Mouse (Mus musculus) common myeloid progenitor, adult 5-6 weeks (primary cell): ENCODE results near the gene Usp48. TPM values are rescaled to one million over a fixed set of nuclear protein-coding genes. Genes with fewer than 3 reads are reported as not detected.
A peak's percentile ranks its signal among the peaks of the same experiment; 100 is the strongest.

Experiments
- ATAC-seq: replicated peaks from 2 replicates; pipeline ENCODE4 v1.8.0; 2016; ENCODE audit warnings: low read depth, mild to moderate bottlenecking, moderate TSS enrichment, inconsistent platforms; ENCODE audit not compliant: poor library complexity, severe bottlenecking
- total RNA-seq: library from RNA; stranded (forward); fragments of 200-1000, 187-1606 nt; gene quantifications from 2 replicates; pipeline ENCODE4 v1.2.3, GENCODE M21; 2017

Gene Usp48
- total RNA-seq, 1 experiment from 2014 or later = 164 TPM

DNA sequence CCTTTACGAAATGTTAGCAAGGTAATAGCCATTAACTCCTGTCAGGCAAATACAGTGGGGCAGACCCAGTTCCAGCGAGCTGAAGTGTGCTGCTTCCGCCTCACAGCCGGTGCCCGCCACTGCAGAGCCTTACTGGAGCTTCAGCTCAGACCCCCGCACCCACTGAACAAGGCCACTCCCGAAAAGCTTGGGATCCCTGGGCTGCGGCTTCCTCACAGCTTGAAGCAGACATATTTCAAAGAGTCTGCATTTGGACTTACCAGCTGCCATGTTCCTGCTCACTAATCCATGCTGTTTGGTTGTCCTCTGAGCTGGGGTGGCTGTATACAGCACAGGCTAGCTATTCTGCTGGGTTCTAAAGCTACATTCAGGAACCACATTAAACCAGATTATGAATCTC, 64.1 kb downstream of the Usp48 start:
- no peak for ATAC-seq

DNA sequence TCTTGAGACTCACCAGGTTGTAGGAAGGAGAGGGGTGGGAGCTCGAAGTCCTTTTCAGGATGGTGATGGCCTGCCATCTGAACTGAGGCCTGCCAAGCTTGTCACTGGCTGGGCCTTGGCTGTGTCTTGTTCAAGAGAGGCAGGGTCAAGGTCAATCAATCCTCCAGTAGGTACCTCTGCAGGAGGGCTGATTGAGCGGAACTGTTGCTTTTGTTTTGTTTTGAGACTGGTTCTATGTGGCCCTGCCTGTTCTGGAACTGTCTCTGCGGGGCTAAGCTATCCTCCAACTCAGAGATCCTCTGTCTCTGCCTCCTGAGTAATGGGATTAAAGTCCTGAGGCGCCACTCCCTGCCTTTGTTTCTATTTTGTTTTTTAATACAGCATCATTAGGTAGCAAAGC, 66.0 kb downstream of the Usp48 start:
- no peak for ATAC-seq

DNA sequence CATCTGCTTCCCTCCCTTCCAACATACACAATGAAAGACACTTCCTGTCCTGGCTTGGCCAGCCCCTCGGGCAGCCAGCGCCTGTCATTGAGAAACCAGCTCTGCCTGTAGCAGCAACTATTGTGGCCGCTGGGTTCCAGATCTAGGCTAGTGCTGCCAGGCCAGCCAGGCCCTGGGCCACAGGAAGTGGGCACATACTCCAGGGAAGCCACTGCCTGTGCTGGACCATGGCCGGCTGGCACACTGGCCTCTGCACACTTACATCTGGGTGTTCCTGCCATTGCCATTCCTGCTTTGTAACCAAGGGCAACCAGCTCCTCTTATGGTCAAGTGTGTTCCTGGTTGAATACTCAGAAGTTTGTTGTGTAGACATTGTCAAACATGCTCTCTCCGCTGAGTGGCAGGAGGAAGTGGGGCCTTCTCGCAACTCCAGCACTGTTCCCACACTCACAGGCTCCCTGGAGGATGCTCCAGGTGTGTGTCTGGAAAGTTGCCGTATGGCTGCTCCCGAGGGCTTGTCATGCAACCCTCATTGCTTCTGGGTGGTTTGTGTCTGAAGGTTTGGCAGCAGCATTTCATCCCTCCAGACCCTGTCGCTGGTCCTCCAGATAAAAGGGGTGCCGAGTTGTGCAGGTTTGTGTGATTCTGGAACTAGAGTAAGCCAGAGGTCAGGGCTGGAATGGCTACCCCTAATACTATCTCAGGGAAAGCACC, 67.0 kb downstream of the Usp48 start:
- ATAC-seq = peak; percentile 12; the same call in 1 of the 2 replicates

DNA sequence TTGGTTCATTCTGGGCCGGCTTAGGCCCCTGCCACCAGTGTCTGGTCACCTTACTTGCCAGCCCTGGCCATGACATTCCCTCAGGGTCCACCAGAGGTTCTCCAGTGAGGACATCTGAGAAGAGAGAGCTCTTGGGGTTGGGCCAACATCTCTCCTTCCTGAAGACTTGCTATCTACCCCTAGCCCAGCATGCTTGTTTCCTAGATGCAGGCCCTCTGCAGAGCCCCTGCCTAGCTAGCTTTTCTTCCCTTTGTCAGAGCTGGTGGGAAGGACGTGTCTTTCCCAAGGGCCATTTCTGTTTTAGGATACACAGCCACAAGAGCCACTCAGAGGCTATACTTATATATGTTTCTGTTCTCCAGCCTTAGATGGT, 67.5 kb downstream of the Usp48 start:
- ATAC-seq = no peak

DNA sequence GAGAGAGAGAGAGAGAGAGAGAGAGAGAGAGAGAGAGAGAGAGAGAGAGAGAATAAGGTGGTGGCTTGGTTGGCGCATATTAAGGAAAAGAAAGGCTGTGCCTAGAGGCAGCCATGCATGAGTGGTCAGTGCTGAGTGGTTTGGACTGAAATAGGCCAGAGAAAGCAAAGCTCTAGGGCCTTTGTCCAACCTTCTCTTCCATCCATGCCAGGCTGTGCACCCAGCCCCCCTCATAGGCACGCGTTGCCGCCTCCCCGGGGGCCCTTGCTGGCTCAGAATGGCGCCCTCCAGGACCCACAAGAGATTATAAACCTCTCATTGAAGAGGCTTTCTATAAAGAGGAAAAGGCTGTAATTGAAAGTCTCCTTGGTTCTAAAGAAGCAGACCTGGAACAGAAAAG, 68.0 kb downstream of the Usp48 start:
- ATAC-seq = no peak

DNA sequence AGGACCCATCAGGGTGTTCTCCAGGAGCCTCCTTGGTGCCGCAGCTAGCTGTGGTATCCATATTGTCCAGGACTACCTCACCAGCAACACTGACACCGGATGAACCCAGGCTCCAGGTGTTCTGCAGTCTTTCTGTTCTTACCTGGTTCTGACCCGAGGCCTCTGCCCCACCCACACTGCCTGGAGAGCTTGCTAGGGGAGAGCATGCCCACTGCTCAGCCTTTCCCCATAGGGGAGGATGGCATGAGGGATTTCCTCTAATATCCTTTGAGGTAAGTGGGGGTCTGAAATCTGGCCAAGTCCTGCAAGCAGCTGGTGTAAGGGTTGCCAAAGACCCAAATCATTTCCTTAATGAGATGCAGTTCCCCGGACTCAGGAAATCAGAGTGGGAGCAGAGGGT, 69.9 kb downstream of the Usp48 start:
- no peak for ATAC-seq

DNA sequence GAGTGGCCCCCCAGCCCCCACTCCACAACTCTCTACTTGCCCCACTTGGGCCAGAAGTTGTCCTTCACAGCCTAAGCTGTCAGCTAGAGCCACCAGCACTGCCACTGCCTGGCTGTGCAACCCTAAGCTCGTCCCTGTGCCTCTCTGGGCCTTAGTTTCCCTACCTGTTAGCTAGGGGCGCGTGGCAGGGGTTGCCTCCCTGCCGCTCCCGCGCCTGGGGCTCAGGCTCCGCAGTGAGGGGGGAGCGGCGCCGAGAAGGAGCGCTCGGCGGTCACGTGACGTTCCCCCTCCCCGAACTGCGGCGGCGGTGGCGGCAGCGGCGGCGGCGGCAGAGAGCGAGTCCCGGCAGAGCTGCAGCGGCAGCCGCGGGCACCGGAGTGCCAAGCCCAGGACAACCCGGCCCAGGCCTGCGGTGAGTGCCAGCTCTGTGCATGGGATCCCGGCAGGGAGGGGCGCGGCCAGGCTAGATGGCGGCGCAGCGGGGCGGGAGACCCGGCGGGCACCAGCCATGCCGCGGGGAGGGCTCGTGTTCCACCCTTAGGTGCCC, 71.0 kb downstream of the Usp48 start, which contains the start of gene Rap1gap:
TSS of gene Rap1gap (plus strand) at position 294 of the 547 bp plus-strand sequence.
- no peak; the same call in 1 of the 2 replicates for ATAC-seq

DNA sequence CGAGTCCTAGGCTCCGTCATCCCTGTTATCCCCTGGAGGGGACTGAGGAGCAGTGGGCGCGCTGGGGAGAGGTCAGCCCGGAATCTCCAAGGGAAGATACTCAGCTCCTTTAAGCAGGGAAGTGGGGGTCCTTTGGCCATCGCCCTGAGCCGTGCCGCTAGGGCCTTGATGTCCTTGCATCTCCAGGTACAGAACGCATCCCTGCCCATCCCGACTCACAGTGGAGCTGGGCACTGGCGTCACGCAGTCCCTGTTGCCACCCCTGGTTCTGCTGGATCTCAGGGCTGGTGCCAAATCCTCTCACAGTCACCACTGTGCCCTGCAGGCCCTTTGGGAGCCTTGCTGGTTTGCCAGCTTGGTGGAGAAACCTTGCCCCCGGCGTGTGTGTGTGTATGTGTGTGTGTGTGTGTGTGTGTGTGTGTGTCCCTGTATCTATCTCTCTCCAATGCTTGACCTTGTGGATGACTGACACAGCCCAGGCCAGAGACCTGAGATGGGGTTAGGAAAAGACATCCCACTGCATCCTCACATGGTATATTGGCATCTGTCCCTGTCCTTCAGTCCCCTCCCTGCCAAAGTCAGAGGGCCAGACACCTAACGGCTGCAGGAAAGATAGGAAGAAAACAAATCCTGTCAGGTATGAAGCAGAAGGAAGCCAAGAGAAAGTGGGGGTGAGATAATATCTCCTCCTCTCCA, 71.6 kb downstream of the Usp48 start:
- ATAC-seq = no peak

DNA sequence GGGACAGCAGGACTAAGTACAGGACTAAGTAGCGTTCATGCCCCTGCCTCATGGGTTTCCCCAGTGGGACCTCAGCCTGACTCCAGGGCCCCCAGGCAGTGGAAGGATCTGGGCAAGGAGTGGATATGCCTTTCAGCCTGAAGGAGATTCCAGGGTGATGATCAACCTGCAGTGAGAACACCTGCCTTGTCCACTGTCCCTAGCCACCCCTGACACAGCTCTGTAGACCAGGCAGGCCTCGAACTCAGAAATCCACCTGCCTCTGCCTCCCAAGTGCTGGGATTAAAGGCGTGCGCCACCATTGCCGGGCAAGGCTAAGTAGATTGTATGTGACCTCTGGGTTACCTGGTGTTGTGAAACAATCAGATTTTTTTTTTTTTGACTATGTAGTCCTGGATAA, 72.2 kb downstream of the Usp48 start:
- no peak for ATAC-seq

DNA sequence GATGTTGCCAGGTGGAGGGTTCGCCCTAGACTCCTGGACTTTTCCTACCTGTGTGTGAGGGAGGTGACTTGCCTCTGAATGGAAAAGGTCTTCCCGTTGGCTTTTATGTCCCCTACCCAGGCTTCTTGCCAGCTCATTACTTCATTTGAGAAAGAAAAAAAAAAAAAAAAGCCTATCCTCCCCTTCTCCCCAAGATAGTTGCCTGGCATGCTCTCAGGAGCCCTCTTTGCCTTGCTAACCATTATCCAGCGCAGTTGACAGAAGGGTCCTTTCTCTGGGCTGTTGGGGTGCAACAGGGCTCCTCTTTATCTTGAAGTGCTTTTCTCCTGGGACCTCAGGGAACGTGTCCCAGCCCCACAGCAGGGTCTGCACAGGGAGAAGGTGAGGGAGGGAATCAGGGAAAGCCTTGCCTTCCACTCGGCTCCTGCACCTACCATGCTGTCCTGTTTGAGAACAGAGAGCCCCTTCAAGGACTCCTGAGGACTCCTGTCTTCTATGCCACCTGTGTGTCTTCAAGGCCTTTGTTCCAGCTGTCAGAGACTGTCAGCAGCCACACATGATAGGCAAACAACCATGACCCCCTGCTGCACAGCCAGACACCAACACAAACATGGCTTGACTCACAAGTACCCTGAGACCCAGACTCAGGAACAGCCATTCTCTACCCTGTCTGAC, 72.9 kb downstream of the Usp48 start:
- no peak for ATAC-seq

DNA sequence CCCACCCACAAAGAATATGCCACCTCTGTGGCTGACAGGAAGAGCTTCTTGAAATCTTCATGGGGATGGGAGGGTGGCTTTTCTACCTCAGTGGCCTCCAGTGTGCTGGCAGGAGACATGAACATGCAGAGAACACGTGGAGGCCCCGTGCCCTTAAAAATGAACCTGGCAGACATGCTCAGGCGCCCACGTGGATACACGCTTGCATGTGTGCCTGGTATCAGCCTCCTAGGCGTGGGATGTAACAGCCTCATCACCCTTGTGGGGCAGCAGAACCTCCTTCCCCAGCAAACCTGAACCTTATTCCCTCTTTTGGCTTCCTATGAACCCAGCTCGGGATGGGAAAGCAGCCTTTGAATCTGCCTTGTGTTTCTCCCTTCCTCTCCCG, 73.4 kb downstream of the Usp48 start:
- ATAC-seq = no peak

DNA sequence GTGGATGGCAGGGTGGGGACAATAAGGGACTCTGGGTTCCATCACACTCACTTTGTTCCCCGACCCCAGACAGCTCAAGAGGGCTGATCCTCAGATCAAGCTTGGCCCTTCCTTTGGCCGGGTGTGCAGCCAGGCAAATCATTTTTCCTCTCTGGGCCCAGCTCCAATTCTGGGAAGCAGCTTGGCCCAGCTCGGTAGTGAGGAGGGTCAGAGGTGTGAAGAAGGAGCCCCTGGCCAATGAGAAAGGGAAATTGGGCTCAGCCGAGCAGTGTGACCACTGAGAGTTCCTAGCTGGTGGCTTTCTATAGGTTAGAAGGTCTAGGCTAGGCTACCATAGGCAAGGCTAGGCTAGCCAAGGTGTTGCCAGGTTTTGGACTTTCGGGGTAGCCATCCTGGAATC, 74.2 kb downstream of the Usp48 start:
- ATAC-seq = no peak

DNA sequence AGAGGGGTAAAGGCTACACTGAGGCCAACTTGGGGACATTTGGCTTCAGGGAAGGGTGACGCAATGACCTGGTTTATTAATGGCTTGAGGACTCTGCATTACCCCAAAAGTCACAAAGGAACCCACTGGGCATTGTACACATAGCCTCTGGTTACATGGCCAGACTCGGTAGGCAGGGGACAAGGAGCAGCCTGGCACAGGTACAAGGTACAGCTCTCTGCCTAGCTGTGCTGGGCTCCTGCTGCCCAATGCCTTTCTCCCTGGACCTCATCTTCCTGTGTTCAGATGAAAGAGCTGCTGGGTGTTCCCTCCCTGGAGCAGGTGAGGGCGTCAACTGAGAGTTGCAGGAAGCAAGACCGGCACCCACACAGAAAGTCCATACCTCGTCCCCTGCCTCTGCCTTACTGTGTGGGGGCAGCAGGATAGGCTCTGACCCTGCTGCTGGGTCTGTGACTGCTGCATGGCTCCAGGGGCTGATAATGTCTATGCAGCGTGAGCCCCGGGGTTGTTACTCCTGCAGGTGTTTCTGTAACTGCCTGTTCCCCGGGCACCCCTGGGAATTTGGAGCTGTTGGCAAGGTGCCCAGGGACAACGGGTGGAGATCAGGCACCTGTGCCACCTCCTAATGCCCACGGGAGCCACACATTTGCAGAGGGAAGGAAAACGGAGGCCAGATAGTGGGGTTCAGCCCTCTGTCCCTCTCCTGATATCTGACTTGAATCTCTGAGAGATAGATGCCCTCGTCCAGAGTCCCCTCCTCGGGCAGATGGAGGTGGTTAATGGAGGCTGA, 78.4 kb downstream of the Usp48 start:
- ATAC-seq = no peak

DNA sequence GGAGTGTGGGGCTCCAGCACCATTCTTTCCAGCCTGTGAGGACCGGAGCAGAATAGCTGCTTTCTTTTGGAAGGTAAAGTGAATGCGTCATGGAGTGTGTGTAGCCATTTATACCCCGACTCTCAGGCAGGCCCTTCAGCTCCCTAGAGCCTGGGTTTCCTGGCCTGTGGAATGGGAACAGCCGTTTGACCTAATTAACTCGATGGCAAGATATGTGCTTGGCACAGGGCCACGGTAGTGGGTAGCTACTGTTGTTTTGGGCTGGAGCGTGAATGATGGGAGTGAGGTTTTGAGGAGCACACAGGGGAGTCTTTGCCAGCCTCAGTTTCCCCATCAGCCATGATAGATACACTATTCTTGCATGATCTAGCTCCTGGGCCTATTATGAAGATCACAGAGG, 82.0 kb downstream of the Usp48 start:
- ATAC-seq = no peak

DNA sequence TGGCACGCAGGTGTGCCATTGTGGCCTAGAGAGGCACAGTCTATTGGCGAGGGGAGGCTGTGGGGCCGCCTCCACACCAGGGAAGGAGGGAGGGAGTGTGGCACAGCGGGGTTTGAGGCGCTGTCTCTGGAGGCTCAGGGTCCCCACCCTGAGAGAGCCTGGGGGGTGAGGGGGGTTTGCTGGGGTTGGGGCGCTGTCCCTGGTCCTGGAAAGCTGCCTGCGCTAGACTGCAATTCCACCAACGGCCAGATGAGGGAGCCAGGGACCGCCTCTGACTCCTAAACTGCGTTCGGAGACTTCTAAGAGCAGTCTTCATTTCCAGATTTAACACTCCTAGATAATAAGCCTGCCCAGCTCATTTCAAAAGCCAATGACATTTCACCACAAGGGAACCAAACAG, 82.5 kb downstream of the Usp48 start:
- peak; percentile 89 for ATAC-seq

DNA sequence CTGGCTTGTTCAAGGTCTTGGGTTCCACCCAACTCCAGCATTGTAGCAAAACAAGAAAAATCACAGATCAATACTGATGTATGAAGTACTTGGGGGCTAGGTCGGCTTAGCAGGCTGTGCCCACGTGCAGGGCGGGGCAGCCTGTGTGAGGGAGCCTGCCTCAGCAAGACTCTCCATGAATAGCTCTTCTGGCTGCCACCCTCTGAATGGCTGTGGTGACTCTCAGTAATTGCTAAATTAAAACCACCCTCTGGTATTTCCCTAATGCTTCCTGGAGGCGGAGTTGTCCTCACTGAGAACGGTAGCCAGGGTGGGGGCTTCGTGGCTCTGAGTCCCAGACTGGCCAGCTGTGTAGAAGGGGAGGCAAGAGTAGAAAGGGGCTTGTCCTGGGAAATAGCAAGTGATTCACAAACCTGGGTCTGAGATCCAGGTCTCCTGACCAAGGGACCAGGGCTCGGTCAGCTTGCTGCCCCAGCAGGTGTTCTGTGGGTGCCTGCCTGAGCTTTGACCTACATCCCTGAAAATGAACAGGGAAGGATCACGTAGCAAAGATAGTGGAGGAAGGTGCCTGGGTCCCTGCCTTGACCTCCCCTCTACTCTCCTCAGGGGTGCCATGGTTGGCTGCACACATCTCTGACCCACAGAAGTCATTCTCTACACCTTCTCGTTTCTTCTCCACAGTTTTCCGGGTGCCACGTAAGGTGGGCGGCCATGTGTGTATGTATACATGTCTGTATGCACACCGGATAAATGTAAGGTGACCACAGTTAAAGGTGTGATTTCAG, 83.3 kb downstream of the Usp48 start:
- no peak for ATAC-seq

DNA sequence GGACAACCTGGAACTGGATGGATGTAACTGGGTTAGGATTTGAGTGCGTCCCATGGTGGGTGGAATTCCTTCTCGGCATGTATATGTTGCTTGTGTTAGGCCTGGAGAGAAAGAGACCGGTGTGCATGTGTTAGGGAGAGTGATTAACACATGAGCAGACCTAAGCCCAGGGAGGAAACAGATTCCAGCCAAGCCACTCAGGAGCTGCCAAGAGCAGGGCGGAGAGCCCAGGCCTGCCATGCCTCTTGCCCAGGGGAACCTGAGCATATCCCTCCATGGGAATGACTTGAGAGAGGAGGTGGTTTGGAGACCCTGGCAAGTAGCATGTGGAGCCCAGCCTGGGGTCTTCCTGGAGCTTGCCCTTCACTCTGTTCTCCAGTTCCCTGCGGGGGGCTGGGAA, 84.4 kb downstream of the Usp48 start:
- ATAC-seq = no peak

DNA sequence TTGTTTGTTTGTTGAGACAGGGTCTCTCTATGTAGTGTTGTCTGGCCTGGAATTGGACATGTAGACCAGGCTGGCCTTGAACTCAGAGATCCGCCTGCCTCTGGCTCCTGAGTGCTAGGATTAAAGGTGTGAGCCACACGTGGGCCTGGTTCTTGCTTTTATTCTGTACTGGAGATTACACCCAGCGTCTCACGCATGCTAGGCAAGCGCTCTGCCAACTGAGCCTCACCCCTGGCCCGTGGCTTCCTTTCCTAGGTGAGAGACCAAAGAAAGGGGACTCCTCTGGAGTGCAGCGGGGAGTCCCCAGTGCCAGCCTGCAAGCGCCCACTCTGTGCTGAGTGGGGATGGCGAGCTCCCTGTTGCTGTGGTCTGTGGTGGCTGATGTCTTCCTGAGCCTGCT, 85.0 kb downstream of the Usp48 start:
- no peak for ATAC-seq

DNA sequence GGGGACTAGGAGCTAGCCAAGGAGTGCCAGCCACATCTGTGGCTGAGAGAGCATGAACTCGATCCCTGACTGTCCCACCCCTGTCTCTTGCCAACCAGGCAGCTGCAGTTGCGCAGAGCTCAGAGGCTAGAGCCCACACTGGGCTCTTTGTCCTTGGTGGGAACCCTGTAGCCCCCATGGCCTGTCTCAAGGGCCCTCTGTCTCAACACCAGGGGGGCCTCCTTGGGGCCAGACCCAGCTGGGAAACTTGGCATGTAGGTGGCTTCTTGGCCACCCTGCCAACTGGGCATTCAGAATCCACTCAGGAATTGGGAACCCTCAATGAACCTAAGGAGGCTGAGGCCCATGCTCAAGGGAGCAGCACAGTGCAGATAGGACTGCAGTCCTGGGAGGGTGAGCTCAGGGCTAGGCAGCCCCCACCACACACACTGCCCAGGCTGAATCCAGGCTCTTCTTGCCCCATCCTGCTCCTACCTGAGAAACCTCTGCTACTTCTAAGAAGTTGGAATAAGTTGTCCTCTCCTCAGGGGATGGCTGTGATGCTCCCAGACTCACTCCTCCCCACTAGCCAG, 86.5 kb downstream of the Usp48 start:
- ATAC-seq = no peak
